Mouse (Mus musculus) intestine, postnatal 0 days (tissue): ENCODE measurements around the gene Gm28635. TPM values are rescaled to one million over a fixed set of nuclear protein-coding genes. Genes with fewer than 3 reads are reported as not detected.

Experiments used
- ATAC-seq: fragments of 200-750 bp; cut with Nextera tagmentation; 2 replicates; pipeline ENCODE4 v1.8.0; 2017; ENCODE audit warnings: mild to moderate bottlenecking, moderate TSS enrichment, moderate library complexity
- H3K27ac ChIP-seq: fragments of 300-500 bp; sonication (generic); 2 replicates; pipeline ENCODE4 v1.5.1; 2014; ENCODE audit warnings: mild to moderate bottlenecking, low read depth, low read length, moderate library complexity
- H3K27me3 ChIP-seq: fragments of 300-500 bp; sonication (generic); replicated peaks from 2 replicates; pipeline ENCODE4 v1.6.1; 2014; ENCODE audit warnings: low read length, mixed read lengths; ENCODE audit not compliant: control insufficient read depth, insufficient read depth
- H3K36me3 ChIP-seq: fragments of 300-500 bp; sonication (generic); 2 replicates; pipeline ENCODE4 v1.6.1; 2014; ENCODE audit warnings: mild to moderate bottlenecking, moderate library complexity; ENCODE audit not compliant: control insufficient read depth, insufficient read depth
- H3K4me1 ChIP-seq: fragments of 300-500 bp; sonication (generic); replicated peaks from 2 replicates; pipeline ENCODE4 v1.6.1; 2014; ENCODE audit warnings: antibody characterized with exemption, low read length, mixed read lengths; ENCODE audit not compliant: control insufficient read depth, insufficient read depth
- H3K4me2 ChIP-seq: fragments of 300-500 bp; sonication (generic); replicated peaks from 2 replicates; pipeline ENCODE4 v1.6.1; 2014; ENCODE audit warnings: low read depth, mild to moderate bottlenecking, moderate library complexity
- H3K4me3 ChIP-seq: fragments of 300-500 bp; sonication (generic); 2 replicates; pipeline ENCODE4 v1.5.1; 2014; ENCODE audit warnings: low read depth, low read length
- H3K9ac ChIP-seq: fragments of 300-500 bp; sonication (generic); 2 replicates; pipeline ENCODE4 v1.6.1; 2014; ENCODE audit warnings: mild to moderate bottlenecking, low read depth, low read length
- H3K9me3 ChIP-seq: fragments of 300-500 bp; sonication (generic); 2 replicates; pipeline ENCODE4 v1.6.1; 2016; ENCODE audit warnings: mixed run types; ENCODE audit not compliant: control insufficient read depth
- CTCF ChIP-seq: sonication (generic); IDR thresholded peaks from 2 replicates; pipeline ENCODE4 v1.5.1; 2016; ENCODE audit warnings: low read depth, mild to moderate bottlenecking, control low read depth, antibody characterized with exemption, moderate library complexity
- WGBS: fragments of 180-500 bp; shearing (Covaris S2); extraction: QIAGEN DNeasy Blood & Tissue Kit; methylation state at CpG from one replicate; pipeline ENCODE4 v1.1.7; 2014; 5-methylcytosine and 5-hydroxymethylcytosine counted together
- polyA plus RNA-seq: library from polyadenylated mRNA; unstranded; fragments of >200 nt; fragmentation: Nextera tagmentation; extraction: Ambion mirVana; gene quantifications from 2 replicates; pipeline ENCODE4 v1.2.1, GENCODE M21; 2015

The Gm28635 gene
- polyA plus RNA-seq, 1 experiment from 2014 or later = not detected

GRCm38 (mm10) chr2:84636231-84636741 is 41.6 kb downstream of the Gm28635 start:
- Histone ChIP-seq H3K9ac (peak overlapping the region; percentile 5; the same call in 1 of the 2 replicates), H3K4me1 (peaks cover 45% of the 10 kb centered on the region), H3K36me3 (no peaks in the 10 kb centered on the region), H3K4me2 (peak overlapping the region; percentile 60), H3K27me3 (no peaks in the 10 kb centered on the region), H3K9me3 (no peaks in the 10 kb centered on the region), H3K4me3 (peak overlapping the region; percentile 14), H3K27ac (peak overlapping the region; percentile 93)
- no peak for TF ChIP-seq CTCF
- WGBS = 11% methylated on average over 8 of the region's 8 CpGs
- ATAC-seq = peak; percentile 88

GRCm38 (mm10) chr2:84635611-84636010 is 42.2 kb downstream of the Gm28635 start:
- TF ChIP-seq CTCF = no peak
- Histone ChIP-seq H3K27me3 (no peaks in the 10 kb centered on the region), H3K27ac (peak overlapping the region; percentile 93), H3K36me3 (no peaks in the 10 kb centered on the region), H3K4me2 (peak overlapping the region; percentile 60), H3K9me3 (no peaks in the 10 kb centered on the region), H3K4me3 (peak overlapping the region; percentile 14), H3K9ac (peak overlapping the region; percentile 5; the same call in 1 of the 2 replicates), H3K4me1 (peaks cover 44% of the 10 kb centered on the region)
- 0% methylated on average over 2 of the region's 2 CpGs for whole genome bisulfite sequencing
- peak; percentile 95 for ATAC-seq

- Histone ChIP-seq H3K4me2 (peak overlapping the region; percentile 60), H3K4me1 (peaks cover 46% of the 10 kb centered on the region), H3K4me3 (peak overlapping the region; percentile 14; the same call in 1 of the 2 replicates), H3K9me3 (no peaks in the 10 kb centered on the region), H3K9ac (no peak overlapping the region; the same call in 1 of the 2 replicates), H3K36me3 (no peaks in the 10 kb centered on the region), H3K27ac (peak overlapping the region; percentile 93), H3K27me3 (no peaks in the 10 kb centered on the region)
- ATAC-seq = no peak
- 9% methylated on average over 4 of the region's 4 CpGs for WGBS
- TF ChIP-seq CTCF = peak; percentile 21; the same call in 1 of the 2 replicates
These were observed 42.8 kb downstream of the Gm28635 start for GRCm38 (mm10) chr2:84634934-84635482.

- TF ChIP-seq CTCF = no peak
- Histone ChIP-seq H3K4me1 (peaks cover 46% of the 10 kb centered on the region), H3K27me3 (no peaks in the 10 kb centered on the region), H3K4me3 (no peak overlapping the region), H3K9me3 (no peaks in the 10 kb centered on the region), H3K36me3 (no peaks in the 10 kb centered on the region), H3K4me2 (peak overlapping the region; percentile 60), H3K27ac (peak overlapping the region; percentile 93; the same call in 1 of the 2 replicates), H3K9ac (no peak overlapping the region)
- ATAC-seq = no peak
- WGBS = 19% methylated on average over 4 of the region's 4 CpGs
These were observed 43.8 kb downstream of the Gm28635 start for GRCm38 (mm10) chr2:84634006-84634405.

GRCm38 (mm10) chr2:84632999-84633398 is 44.8 kb downstream of the Gm28635 start:
- H3K4me3 ChIP-seq = no peak overlapping the region
- H3K4me2 ChIP-seq = peak overlapping the region; percentile 60

GRCm38 (mm10) chr2:84632001-84632400 is 45.8 kb downstream of the Gm28635 start:
- no peaks in the 10 kb centered on the region for H3K9me3 ChIP-seq
- no peak overlapping the region for H3K4me3 ChIP-seq
- WGBS = 84% methylated on average over 1 of the region's 1 CpGs
- no peaks in the 10 kb centered on the region for H3K27me3 ChIP-seq
- no peaks in the 10 kb centered on the region for H3K36me3 ChIP-seq
- peak overlapping the region; percentile 46; the same call in 1 of the 2 replicates for H3K27ac ChIP-seq
- TF ChIP-seq CTCF = no peak
- peak overlapping the region; percentile 60; the same call in 1 of the 2 replicates for H3K4me2 ChIP-seq
- ATAC-seq = no peak
- no peak overlapping the region for H3K9ac ChIP-seq
- peaks cover 49% of the 10 kb centered on the region for H3K4me1 ChIP-seq

More at GRCm38 (mm10) chr2:84632999-84633398, 44.8 kb downstream of the Gm28635 start:
- Histone ChIP-seq H3K9me3 (no peaks in the 10 kb centered on the region), H3K27ac (peak overlapping the region; percentile 66), H3K36me3 (no peaks in the 10 kb centered on the region), H3K4me1 (peaks cover 49% of the 10 kb centered on the region), H3K9ac (no peak overlapping the region), H3K27me3 (no peaks in the 10 kb centered on the region)
- no peak for TF ChIP-seq CTCF
- ATAC-seq = 0 out of 2 replicates have a peak, but pooled peaks have one; percentile 26
- WGBS = 2% methylated on average over 3 of the region's 3 CpGs
